Comparison of ENCODE assay signal across 16 mouse cellular contexts in genomic region chr8:110958135-110958534, GRCm38 (mm10).
"Had no signal": no experiment of that assay in that cellular context is flagged by ENCODE, and none has a peak within 500 bp of the region (broad histone marks: within the 10 kb centered on the region; RNA-seq: fewer than 3 reads in every experiment).

No protein-coding gene starts in this region.

- ATAC-seq: liver, embryonic 12.5 days; midbrain, embryonic 16.5 days had no signal

- H3K4me1 ChIP-seq: limb, embryonic 10.5 days; midbrain, embryonic 12.5 days; stomach, embryonic 15.5 days had no signal

- H3K9me3 ChIP-seq: limb, embryonic 10.5 days; liver, embryonic 12.5 days; midbrain, embryonic 12.5 days; neural tube, embryonic 13.5 days; stomach, embryonic 15.5 days had no signal

- H3K9ac ChIP-seq: liver, embryonic 12.5 days; lung, embryonic 14.5 days; midbrain, embryonic 12.5 days; neural tube, embryonic 13.5 days; stomach, embryonic 15.5 days had no signal

- H3K27ac ChIP-seq: left cerebral cortex, adult 2 months; limb, embryonic 10.5 days; liver, embryonic 12.5 days; midbrain, embryonic 12.5 days; neural tube, embryonic 13.5 days; stomach, embryonic 15.5 days had no signal

- H3K4me3 ChIP-seq: left cerebral cortex, adult 2 months; limb, embryonic 10.5 days; liver, embryonic 12.5 days; megakaryocyte, embryonic 14.5 days; midbrain, embryonic 12.5 days; neural tube, embryonic 13.5 days; stomach, embryonic 15.5 days had no signal

- H3K27me3 ChIP-seq: liver, embryonic 12.5 days; megakaryocyte, embryonic 14.5 days; midbrain, embryonic 12.5 days; neural tube, embryonic 13.5 days; stomach, embryonic 15.5 days had no signal

- H3K4me2 ChIP-seq: liver, embryonic 12.5 days; lung, embryonic 14.5 days; midbrain, embryonic 12.5 days; neural tube, embryonic 13.5 days; stomach, embryonic 15.5 days had no signal

- DNase-seq: kidney, postnatal 14 days; lung, embryonic 14.5 days; lung, postnatal 10 days; lung, postnatal 4 days; retina, postnatal 1 day; right cerebral cortex, postnatal 14 days; thymus, adult 2 months; thymus, postnatal 25 days had no signal
